Mouse (Mus musculus) midbrain, embryonic 11.5 days (tissue): Measurements from ENCODE around the gene Sidt1. TPM values are rescaled to one million over a fixed set of nuclear protein-coding genes. Genes with fewer than 3 reads are reported as not detected.

Experiments used
- ATAC-seq: fragments of 200-750 bp; cut with Nextera tagmentation; 2 replicates; pipeline ENCODE4 v1.8.0; 2017; ENCODE audit warnings: moderate TSS enrichment, moderate library complexity; ENCODE audit not compliant: low FRiP score
- DNase-seq: peaks from one replicate; pipeline ENCODE4 v3.0.0; 2015; ENCODE audit warnings: low spot score; ENCODE audit errors: missing footprints
- H3K27ac ChIP-seq: fragments of 300-500 bp; sonication (generic); 2 replicates; pipeline ENCODE4 v1.5.1; 2014; ENCODE audit warnings: low read depth, low read length
- H3K27me3 ChIP-seq: fragments of 300-500 bp; sonication (generic); 2 replicates; pipeline ENCODE4 v1.6.1; 2014; ENCODE audit warnings: mild to moderate bottlenecking, low read length, moderate library complexity, mixed read lengths; ENCODE audit not compliant: control insufficient read depth, insufficient read depth
- H3K36me3 ChIP-seq: fragments of 300-500 bp; sonication (generic); 2 replicates; pipeline ENCODE4 v1.6.1; 2014; ENCODE audit warnings: mild to moderate bottlenecking, low read length, moderate library complexity, mixed read lengths; ENCODE audit not compliant: control insufficient read depth, insufficient read depth
- H3K4me1 ChIP-seq: fragments of 300-500 bp; sonication (generic); 2 replicates; pipeline ENCODE4 v1.6.1; 2014; ENCODE audit warnings: low read length; ENCODE audit not compliant: control insufficient read depth, insufficient read depth
- H3K4me2 ChIP-seq: fragments of 300-500 bp; sonication (generic); 2 replicates; pipeline ENCODE4 v1.6.1; 2014; ENCODE audit warnings: mild to moderate bottlenecking, moderate library complexity
- H3K4me3 ChIP-seq: fragments of 300-500 bp; sonication (generic); 2 replicates; pipeline ENCODE4 v1.5.1; 2014; ENCODE audit warnings: low read depth, low read length
- H3K9ac ChIP-seq: fragments of 300-500 bp; sonication (generic); 2 replicates; pipeline ENCODE4 v1.6.1; 2014; ENCODE audit warnings: low read length
- H3K9me3 ChIP-seq: fragments of 300-500 bp; sonication (generic); 2 replicates; pipeline ENCODE4 v1.6.1; 2016; ENCODE audit warnings: low read length; ENCODE audit not compliant: control insufficient read depth
- WGBS: fragments of 180-500 bp; shearing (Covaris S2); extraction: QIAGEN DNeasy Blood & Tissue Kit; methylation state at CpG from one replicate; pipeline ENCODE4 v1.1.7; 2014; 5-methylcytosine and 5-hydroxymethylcytosine counted together
- polyA plus RNA-seq: library from polyadenylated mRNA; unstranded; fragments of >200 nt; fragmentation: Nextera tagmentation; extraction: Ambion mirVana; gene quantifications from 2 replicates; pipeline ENCODE4 v1.2.1, GENCODE M21; 2014

The Sidt1 gene
- polyA plus RNA-seq, 1 experiment from 2014 or later: 0.31 TPM

- Histone ChIP-seq H3K4me1 (peaks cover 10% of the 10 kb centered on the region), H3K27me3 (no peaks in the 10 kb centered on the region), H3K9me3 (no peaks in the 10 kb centered on the region), H3K9ac (no peak overlapping the region), H3K27ac (no peak overlapping the region), H3K4me2 (no peak overlapping the region), H3K36me3 (no peaks in the 10 kb centered on the region), H3K4me3 (no peak overlapping the region)
- WGBS: 90% methylated on average over 4 of the region's 4 CpGs
- no peak for ATAC-seq
- no peak for DNase-seq
Observed at GRCm38 (mm10) chr16:44349801-44350397, 16.9 kb upstream of the Sidt1 start.

GRCm38 (mm10) chr16:44347071-44347901, 14.3 kb upstream of the Sidt1 start, which contains the start of gene Spice1:
Gene Spice1, plus strand, starts transcription at chr16:44347121.
- H3K4me2 ChIP-seq: peak within 1 kb of the TSS; percentile 72
- peak; percentile 100 for ATAC-seq

GRCm38 (mm10) chr16:44337541-44337940, 4.5 kb upstream of the Sidt1 start:
- DNase-seq (peak; percentile 8), ATAC-seq (no peak)
- H3K4me2 ChIP-seq: no peak overlapping the region
- no peaks in the 10 kb centered on the region for H3K9me3 ChIP-seq
- H3K27me3 ChIP-seq: peaks cover 11% of the 10 kb centered on the region
- no peak overlapping the region for H3K9ac ChIP-seq
- 0 out of 2 replicates have a peak, but pooled peaks cover 5% of the 10 kb centered on the region for H3K4me1 ChIP-seq
- H3K27ac ChIP-seq: no peak overlapping the region
- H3K36me3 ChIP-seq: no peaks in the 10 kb centered on the region
- H3K4me3 ChIP-seq: no peak overlapping the region

More at GRCm38 (mm10) chr16:44347071-44347901, 14.3 kb upstream of the Sidt1 start, which contains the start of gene Spice1:
- Histone ChIP-seq H3K27me3 (no peaks in the 10 kb centered on the region), H3K9ac (peak within 1 kb of the TSS; percentile 83), H3K9me3 (no peaks in the 10 kb centered on the region), H3K4me3 (peak within 1 kb of the TSS; percentile 87), H3K36me3 (no peaks in the 10 kb centered on the region), H3K27ac (peak within 1 kb of the TSS; percentile 86), H3K4me1 (peaks cover 10% of the 10 kb centered on the region)
- peak; percentile 99 for DNase-seq
- WGBS: under 1% methylated on average over 67 of the region's 67 CpGs

- peaks cover 5% of the 10 kb centered on the region; the same call in 1 of the 2 replicates for H3K9me3 ChIP-seq
- H3K4me2 ChIP-seq: peak overlapping the region; percentile 95
- peaks cover 25% of the 10 kb centered on the region for H3K27me3 ChIP-seq
- under 1% methylated on average over 60 of the region's 60 CpGs for WGBS
- H3K4me1 ChIP-seq: 0 out of 2 replicates have a peak, but pooled peaks cover 5% of the 10 kb centered on the region
- ATAC-seq (peak; percentile 55), DNase-seq (peak; percentile 96)
- H3K36me3 ChIP-seq: no peaks in the 10 kb centered on the region
- peak overlapping the region; percentile 63 for H3K9ac ChIP-seq
- no peak overlapping the region for H3K27ac ChIP-seq
- H3K4me3 ChIP-seq: peak overlapping the region; percentile 46
Observed at GRCm38 (mm10) chr16:44331995-44332860, 768 bp downstream of the Sidt1 start.

- Histone ChIP-seq H3K27ac (no peak overlapping the region), H3K4me2 (peak overlapping the region; percentile 95), H3K9me3 (peaks cover 5% of the 10 kb centered on the region; the same call in 1 of the 2 replicates), H3K4me3 (peak overlapping the region; percentile 46), H3K27me3 (peaks cover 25% of the 10 kb centered on the region), H3K36me3 (no peaks in the 10 kb centered on the region), H3K9ac (peak overlapping the region; percentile 63), H3K4me1 (0 out of 2 replicates have a peak, but pooled peaks cover 5% of the 10 kb centered on the region)
- ATAC-seq: peak; percentile 36; the same call in 1 of the 2 replicates
- no peak for DNase-seq
- WGBS: 10% methylated on average over 6 of the region's 6 CpGs
Observed at GRCm38 (mm10) chr16:44331671-44331994, 1.4 kb downstream of the Sidt1 start.

GRCm38 (mm10) chr16:44331154-44331553, 1.8 kb downstream of the Sidt1 start:
- no peak for ATAC-seq
- H3K36me3 ChIP-seq: no peaks in the 10 kb centered on the region
- H3K4me3 ChIP-seq: no peak overlapping the region
- H3K4me1 ChIP-seq: 0 out of 2 replicates have a peak, but pooled peaks cover 5% of the 10 kb centered on the region
- DNase-seq: peak; percentile 92
- H3K4me2 ChIP-seq: no peak overlapping the region
- no peak overlapping the region for H3K9ac ChIP-seq
- 20% methylated on average over 9 of the region's 9 CpGs for WGBS
- peaks cover 5% of the 10 kb centered on the region; the same call in 1 of the 2 replicates for H3K9me3 ChIP-seq
- H3K27me3 ChIP-seq: peaks cover 25% of the 10 kb centered on the region
- no peak overlapping the region for H3K27ac ChIP-seq

- Histone ChIP-seq H3K36me3 (no peaks in the 10 kb centered on the region), H3K27me3 (peaks cover 25% of the 10 kb centered on the region), H3K27ac (no peak overlapping the region), H3K4me2 (no peak overlapping the region), H3K4me3 (no peak overlapping the region), H3K9ac (no peak overlapping the region), H3K4me1 (0 out of 2 replicates have a peak, but pooled peaks cover 5% of the 10 kb centered on the region), H3K9me3 (peaks cover 5% of the 10 kb centered on the region; the same call in 1 of the 2 replicates)
- WGBS: 80% methylated on average over 9 of the region's 9 CpGs
- ATAC-seq: no peak
- no peak for DNase-seq
Observed at GRCm38 (mm10) chr16:44330657-44331056, 2.3 kb downstream of the Sidt1 start.

- 0 out of 2 replicates have a peak, but pooled peaks cover 5% of the 10 kb centered on the region for H3K4me1 ChIP-seq
- DNase-seq: peak; percentile 41
- H3K27ac ChIP-seq: no peak overlapping the region
- H3K36me3 ChIP-seq: no peaks in the 10 kb centered on the region
- 80% methylated on average over 4 of the region's 4 CpGs for WGBS
- peaks cover 21% of the 10 kb centered on the region for H3K27me3 ChIP-seq
- no peak for ATAC-seq
- H3K4me3 ChIP-seq: no peak overlapping the region
- no peak overlapping the region for H3K9ac ChIP-seq
- H3K4me2 ChIP-seq: no peak overlapping the region
- peaks cover 5% of the 10 kb centered on the region; the same call in 1 of the 2 replicates for H3K9me3 ChIP-seq
Observed at GRCm38 (mm10) chr16:44328644-44329043, 4.4 kb downstream of the Sidt1 start.
